Mouse (Mus musculus): Measurements from ENCODE around the gene Gm38393.

The Gm38393 gene

GRCm38 (mm10) chr7:60004606-60005330, at the start of gene Gm38393, which contains the start of gene Snurf:
Gm38393 (minus strand) TSS chr7:60005064.
Snurf (minus strand) TSS chr7:60005049.
- peak; percentile 30 for DNase-seq (ENCODE audit: low spot score)

- no peak for DNase-seq (ENCODE audit: low spot score)
These were observed 42.8 kb upstream of the Gm38393 start for GRCm38 (mm10) chr7:60047481-60048201.

DNA sequence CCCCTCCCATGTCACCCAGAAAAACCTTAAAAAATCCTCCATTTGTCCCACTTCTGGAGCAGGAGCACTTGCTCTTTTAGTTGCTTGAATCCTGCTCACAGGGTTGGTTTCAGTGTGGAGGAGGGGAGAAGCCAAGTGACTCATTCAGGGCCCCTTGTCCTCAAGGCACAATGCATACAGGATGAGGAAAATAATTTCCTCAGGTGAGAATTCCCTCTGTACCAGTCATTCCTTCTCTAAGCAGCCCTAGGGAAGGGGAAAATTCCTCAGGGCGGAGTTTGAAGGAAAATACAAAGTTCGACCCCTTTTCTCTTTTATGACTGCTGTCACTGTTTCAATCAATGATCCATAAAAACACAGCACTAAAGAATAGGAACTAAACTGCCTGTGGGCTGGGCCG, 8.3 kb upstream of the Gm38393 start:
- no peak for DNase-seq (ENCODE audit: low spot score)

GRCm38 (mm10) chr7:60007727-60008360, 3.0 kb upstream of the Gm38393 start:
- DNase-seq (ENCODE audit: low spot score), result no peak

GRCm38 (mm10) chr7:60006262-60006661, 1.4 kb upstream of the Gm38393 start:
- DNase-seq (ENCODE audit: low spot score), result no peak

DNA sequence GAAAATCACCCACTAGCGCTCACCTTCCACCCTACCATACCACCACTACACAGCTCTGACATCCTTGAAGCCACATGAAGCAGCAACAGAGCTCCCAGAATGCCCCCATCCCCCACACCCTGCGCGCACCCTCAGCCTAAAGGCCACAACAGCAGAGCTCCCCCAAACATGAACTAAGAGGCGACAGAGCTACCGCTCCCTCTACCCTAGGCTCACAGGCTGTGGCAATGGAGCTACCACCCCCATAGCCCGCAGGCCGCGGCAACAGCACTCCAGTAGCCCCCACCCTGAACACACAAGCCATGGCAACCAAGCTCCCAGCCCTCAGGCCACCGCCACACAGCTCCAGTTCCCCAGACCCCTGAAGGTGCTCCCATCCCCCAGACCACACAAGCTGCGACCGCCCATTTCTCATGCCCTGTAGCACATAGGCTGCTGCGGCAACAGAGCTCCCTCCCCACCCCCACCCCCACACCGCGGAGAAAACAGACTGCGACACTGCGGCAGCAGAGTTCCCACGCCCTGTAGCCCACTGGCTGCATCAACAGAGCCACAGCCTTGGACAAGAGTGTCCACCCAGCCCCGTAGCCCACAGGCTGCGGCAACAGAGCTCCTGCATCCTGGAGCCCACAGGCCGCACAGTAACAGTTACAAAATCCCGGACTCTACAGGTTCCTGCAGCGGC, 801 bp downstream of the Gm38393 start:
- peak; percentile 52 for DNase-seq (ENCODE audit: low spot score)

- peak; percentile 1 for DNase-seq (ENCODE audit: low spot score)
These were observed 1.6 kb downstream of the Gm38393 start for GRCm38 (mm10) chr7:60003006-60003865.

- DNase-seq (ENCODE audit: low spot score), result no peak
These were observed 26.2 kb downstream of the Gm38393 start for GRCm38 (mm10) chr7:59978646-59979045.
